Mouse (Mus musculus) brain, embryonic 18.5 days (tissue): Measurements from ENCODE around the gene Ankib1.
"Not testable (repeated sequence)": the region's sequence is repeated elsewhere in the genome, so short reads cannot be mapped to it uniquely, and the experiment has no call there.

Experiments
- DNase-seq: peaks from one replicate; pipeline ENCODE4 v3.0.0-alpha.2; 2012; ENCODE audit warnings: low read depth, low spot score

Gene Ankib1

DNA sequence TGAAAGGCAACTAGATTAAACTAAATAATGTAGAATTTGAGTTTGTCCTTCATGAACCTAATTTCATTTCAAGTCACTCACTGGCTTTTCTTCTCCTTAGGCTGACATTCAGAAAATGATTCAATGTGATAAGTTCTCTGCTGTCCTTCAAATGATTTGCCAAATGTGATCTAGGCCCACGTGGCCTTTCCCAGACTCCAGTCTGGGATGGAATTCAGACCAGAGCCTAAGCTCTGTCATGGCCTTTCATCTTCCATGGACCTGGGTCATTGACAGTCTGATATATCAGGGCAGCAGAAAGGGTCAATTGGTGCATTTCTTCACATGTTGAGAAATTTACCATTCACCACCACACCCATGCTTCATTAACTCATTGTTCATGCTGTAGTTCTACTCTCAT is 77.2 kb downstream of the Ankib1 start:
- no peak for DNase-seq

DNA sequence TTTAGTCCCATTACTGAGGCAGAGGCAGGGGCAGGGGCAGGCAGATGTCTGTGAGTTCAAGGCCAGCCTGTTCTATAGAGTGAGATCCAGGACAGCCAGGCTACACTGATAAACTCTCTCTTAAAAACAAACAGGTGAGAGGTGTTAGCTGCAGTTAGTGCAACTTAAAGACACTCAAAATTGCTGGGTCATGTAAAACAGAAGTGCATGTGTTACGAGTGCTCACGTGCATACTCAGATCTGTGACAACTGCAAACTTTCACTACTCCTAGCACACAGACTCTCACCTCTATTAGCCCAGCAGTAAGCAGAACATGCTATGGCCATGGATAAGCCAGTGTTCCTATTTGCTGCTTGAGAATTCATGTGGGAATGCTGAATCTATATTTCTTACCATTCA is 79.3 kb downstream of the Ankib1 start:
- no peak for DNase-seq

DNA sequence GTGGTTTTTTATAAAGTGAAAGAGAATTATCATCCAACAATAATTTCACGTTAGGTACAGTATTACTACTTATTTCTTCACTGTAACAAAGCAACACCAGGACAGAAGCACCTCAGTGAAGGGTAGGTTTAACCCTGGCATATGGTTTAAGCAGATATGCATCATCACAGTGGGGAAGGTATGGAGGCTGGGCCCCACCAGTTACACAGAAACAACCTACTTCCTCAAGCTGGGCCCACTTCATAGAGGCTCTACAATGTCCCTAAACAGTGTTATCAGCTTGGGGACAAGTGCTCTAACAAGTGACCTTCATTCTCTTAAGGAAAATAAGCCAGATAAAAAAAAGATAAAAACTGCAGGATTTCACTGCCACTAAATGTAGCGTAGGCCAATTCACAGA is 79.9 kb downstream of the Ankib1 start:
- DNase-seq = no peak

DNA sequence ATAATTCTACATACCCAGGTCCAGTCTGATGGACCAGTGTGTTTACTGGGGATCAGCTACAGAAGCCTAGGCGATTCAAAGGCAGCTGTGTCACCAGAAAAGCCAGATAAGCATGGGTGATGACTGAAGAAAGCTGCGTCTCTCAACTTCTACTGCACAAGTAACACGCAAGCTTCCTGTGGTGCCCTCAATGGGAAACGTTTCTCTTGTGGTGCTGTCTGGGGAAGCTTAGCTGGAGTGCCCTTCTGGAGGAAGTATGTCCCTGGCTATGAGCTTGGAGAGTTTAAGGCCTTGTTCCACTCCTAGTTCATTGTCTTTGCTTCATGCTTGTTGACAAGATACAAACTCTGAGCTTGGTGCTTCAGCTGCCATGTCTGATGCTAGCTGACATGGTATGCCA is 83.4 kb downstream of the Ankib1 start:
- DNase-seq = no peak

DNA sequence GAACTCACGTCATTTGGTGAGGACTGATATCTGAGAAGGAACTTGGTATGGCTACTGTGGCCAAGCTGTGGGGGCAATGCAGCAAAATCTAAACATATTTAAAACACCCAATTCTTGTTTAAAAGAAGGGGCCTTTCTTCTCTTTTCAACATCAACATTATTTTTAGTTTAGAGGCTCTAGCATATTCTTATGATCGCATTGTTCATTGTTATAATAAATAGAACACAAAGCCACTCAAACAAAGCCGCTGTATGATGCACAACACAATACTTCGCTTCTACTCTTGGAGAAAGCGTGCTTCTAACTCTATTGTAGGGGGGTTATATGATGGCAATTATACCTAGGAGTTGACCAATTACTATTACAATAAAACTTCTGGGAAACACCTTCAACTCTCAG is 86.9 kb downstream of the Ankib1 start:
- no peak for DNase-seq

DNA sequence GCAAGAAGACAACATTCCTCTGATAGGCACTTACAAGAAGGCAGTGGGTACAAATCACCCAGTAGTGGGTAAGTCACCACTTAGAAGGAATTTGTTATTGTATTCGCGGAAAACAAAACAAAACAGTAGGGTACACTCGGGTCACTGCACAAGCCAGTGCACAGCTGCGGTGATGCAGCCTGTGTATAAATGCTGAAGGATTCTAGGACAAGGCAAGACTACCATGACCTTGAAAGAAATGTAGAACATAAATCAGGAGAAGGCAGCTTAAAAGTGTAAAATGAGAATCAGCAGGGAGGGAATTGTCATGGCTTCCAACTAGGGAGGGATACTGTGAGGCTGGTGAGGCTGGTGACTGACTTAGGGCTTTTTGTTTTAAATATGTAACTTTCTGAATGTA is 100.5 kb downstream of the Ankib1 start:
- no peak for DNase-seq

DNA sequence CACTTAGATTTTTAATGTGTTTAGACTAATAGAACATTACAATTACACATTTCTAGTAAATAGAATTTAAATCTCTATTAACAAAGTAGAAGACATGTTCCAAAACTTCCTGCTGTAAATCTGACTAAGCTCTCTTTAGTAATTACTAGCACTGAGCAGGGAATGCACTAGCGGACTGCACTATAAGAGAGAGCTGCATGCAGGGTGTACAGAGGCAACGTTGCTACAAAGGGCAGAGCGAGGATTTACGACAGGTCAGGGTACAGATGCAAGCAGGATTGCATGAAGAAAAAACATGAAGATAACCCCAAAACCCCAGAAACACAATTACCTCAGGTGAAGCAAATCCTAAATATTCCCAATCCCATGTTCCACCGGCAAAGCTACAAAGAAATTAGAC is 102.7 kb downstream of the Ankib1 start:
- no peak for DNase-seq

DNA sequence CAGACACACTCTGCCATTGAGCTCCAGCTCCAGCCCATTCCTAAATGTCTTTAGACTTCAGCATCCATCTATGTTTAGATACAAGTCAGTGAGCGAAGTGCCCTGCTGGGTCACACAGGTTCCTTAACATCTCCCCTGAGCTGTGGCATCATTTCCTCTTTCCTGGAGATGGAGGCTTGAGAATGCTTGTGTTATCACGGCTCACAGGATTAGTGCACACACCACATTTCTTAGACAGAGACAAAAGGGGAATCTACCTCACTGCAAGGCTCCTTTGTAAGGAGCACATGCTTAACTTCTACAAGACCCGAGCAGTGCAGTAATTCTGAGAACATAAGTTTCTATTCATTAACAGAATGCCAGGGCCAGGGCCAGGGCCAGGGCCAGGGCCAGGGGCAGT is 106.7 kb downstream of the Ankib1 start:
- no peak for DNase-seq

DNA sequence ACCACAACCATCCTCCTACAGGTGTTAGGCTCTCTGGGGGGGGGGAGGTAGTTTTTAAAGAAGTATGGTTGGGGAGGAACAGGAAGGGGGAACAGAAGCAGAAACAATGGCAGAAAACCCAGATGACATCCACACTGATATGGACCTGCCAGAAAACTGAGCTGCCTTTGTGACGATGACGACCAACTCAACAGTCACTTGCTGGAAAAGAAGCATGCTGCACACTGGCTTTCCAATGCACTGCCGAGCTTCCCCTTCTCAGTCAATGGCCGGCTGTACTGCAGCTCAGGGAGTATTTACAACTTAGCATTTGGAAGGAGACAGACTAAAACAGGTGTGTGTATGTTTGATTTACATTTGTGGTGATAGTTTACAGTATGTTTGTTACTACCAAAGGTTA is 107.5 kb downstream of the Ankib1 start:
- no peak for DNase-seq

DNA sequence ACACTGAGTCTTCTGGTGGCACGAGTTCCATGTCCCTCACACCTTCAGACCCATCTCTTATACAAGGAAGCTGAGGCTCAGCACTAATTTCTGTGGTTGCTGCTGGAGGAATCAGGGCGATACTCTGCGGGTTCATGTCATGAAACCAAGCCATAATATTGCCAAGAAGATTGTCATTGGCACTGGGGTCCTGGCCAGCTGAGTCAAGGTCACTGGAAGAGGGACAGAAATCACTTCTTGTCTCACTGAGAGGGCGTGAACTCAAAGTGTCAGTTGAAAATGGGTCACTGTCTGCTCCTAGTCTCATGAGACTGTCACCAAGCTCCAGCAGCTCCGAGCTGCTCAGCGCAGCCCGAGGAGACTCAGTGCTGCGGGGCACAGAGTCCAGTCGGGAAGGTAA is 109.8 kb downstream of the Ankib1 start:
- no peak for DNase-seq

DNA sequence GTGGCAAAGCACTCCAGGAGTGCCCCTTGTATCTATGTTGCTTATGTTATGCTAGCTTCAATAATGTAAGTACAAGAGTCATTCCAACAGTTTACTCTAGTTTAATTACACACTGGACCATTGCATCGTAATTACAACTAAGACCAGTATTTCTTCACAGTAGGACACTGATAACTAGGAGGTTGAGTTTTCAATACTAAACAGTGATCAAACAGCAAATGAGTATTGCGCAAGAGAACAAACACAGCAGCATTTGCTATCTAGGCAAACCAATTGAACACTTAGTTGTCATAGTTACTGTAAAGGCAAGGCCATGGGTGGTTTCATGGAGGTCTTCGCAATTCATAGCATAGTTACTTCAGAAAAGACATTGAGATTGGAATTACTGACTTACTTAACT is 111.4 kb downstream of the Ankib1 start:
- no peak for DNase-seq

DNA sequence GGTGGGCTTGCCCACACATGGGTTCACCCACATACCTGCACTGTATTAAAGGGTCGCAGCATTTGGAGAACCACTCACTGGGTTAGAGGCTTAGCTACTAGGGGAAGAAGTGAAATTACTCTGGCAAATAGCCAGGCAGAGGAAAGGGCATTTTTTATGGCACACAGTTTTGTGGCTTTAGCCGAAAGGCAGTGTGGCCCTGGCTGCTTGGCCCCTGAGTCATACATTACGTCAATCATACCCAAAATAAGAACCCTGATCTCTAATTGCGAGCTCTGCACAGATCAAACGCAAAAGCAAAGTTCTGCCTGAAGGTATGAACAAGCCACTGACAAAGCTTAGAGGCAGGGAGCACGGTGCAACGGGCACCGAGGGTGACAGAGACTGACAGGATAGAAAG is 114.4 kb downstream of the Ankib1 start:
- no peak for DNase-seq

DNA sequence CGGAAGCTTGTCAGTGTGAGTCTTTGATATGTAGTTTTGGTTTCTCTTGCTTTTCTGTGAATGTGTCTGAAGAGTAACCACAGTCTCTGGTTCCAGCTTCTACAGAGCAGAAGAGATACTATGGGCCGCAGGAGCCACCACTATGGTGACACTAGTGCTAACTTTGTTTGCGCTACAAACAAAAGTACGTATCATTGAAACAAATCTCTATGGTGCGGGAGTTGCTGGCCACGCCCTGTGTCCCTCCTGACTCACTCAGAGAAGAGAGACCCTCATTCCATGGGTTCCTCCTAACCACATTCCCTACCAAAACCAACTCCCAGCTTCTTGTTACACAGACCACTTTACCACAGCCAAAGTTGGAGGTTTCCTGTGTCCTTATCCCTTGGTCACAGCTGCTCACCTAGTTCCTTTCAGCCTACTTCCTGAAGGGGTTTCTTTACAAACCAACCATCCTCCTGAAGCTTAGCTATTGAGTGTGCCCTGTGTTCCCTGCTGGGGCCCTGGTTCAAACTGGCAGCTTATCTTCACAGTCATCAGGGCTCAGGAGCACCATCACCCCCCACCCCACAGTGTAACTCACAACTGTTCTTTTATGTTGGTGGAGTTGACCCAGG is 132.7 kb downstream of the Ankib1 start:
- DNase-seq = no peak

DNA sequence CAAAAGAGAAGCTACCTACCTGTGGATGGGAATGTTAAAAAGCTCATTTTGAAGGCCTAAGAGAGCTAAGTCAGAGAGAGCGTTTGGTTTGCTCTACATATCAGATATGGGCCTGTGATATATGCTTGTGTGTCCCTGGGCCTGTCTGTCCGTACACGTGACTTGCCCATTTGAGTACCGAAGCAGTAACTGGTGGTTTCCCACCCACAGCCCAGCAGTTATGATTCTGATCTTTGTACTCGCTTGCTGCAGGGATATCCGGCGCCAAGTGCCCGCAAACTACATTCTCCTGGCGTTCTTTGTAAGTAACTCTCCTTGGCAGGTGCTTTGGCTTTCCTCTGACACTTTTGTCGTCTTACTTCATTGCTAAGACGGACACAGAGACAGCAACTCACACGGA is 136.1 kb downstream of the Ankib1 start:
- DNase-seq = no peak

DNA sequence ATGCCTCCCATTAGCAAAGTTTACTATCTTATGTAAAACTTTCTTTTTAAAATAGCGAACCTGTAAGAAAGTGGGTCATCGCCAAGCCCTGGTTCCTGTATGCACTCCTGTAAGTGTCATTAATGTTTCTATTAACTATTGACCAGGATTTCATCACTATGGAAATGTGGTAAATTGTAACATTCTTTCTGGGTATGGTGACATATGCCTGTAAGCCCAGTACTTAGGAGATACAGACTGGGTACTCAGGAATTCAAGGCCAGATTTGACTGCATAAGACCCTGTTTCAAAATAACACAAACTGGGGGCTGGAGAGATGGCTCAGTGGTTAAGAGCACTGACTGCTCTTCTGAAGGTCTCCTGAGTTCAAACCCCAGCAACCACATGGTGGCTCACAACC is 137.5 kb downstream of the Ankib1 start:
- no peak for DNase-seq

DNA sequence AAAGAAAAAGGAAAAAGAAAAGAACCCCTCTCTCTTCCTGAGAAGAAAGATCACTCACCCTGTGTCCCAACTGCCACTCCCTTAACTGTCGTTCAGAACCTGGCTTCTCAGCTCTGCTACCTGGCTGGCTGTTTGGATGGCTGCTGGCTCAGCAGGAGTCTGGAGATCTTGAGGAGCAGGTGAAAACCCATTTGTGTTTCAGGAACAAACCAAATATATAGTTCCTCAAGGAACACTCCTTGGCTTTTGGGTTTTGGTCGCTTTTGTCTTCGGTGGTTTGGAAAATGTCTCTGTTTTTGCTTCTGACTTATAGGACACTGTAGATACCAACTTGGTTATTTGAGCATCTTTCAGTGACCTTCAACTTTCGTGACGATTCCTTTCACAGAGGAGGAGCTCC is 145.6 kb downstream of the Ankib1 start, which contains the start of gene Gatad1:
Gene Gatad1, minus strand, starts transcription at position 101 of the 400 bp plus-strand sequence.
- no peak for DNase-seq

DNA sequence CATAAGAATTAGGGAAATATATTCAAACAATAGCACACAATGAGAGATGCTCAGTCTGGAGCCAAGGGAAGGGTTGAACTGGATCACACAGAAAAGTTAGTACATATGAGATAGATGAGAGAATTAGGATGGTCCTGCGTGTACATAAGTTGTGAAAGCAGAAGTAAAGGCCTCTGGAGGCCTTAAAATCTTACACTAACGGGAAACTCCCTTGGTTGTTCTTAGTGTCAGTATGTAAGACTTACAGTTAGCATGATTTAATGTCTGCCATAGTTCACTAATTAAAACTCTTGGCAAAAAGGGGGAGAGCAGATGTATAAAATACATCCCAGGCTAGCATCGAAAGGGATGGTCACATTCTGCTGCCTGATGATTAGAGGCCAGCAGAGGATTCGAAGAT is 148.9 kb downstream of the Ankib1 start:
- no peak for DNase-seq

DNA sequence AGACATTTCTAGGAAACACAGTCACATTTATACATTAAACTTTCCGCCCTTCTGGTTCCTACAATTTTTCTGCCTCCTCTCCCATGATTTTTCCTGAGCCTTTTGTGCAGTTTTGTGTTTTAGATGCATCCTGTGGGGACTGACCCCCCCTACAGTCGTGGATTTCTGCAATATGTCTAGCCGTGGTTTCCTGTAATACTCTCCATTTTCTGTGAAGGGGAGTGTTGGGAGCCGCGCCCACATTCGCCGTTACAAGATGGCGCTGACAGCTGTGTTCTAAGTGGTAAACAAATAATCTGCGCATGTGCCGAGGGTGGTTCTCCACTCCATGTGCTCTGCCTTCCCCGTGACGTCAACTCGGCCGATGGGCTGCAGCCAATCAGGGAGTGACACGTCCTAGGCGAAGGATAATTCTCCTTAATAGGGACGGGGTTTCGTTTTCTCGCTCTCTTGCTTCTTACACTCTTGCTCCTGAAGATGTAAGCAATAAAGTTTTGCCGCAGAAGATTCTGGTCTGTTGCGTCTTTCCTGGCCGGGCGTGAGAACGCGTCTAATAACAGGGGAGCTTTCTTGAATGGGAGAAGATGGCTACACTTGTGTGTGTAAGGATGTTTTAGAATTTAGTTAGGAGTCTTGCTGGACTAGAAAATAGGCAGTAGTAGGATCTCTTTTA is 149.7 kb downstream of the Ankib1 start:
- not testable (repeated sequence) for DNase-seq

DNA sequence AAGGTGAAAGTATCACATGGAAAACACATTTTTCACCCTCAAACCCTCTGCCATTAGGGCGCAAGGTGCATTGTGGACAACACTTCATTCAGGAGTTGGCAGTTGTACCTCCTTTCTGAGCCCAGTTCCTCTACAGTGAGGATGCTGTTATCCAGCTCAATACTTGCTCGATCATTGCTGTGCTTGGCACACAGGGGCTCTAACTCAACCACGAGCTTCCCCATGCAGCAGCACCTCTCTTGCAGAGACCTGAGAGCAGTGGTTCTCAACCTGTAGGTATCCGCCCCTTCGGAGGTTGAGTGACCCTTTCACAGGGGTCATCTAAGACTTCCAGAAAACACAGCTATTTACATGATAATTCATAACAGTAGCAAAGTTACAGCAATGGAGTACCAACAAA is 151.1 kb downstream of the Ankib1 start:
- DNase-seq = no peak

DNA sequence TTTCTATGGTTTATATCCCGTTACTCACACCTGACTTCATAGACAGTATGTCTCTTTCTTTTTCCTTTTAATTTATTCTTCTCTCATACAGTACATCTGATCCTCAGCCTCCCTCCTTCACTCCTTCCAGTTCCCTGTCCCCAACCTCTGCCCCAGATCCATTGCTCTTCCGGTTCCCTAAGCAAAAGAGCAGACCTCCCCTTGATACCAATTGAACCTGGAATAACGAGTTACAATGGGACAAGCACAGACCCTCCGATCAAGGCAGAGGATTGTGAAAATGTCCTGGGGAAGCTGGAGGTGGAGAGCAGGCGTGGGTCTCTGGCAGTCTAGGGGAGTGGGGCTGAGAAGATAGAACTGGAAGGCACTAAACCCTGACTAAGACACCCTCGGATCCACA is 151.8 kb downstream of the Ankib1 start, which contains the start of gene Tmbim7:
Gene Tmbim7, plus strand, starts transcription at position 301 of the 400 bp plus-strand sequence.
- no peak for DNase-seq

DNA sequence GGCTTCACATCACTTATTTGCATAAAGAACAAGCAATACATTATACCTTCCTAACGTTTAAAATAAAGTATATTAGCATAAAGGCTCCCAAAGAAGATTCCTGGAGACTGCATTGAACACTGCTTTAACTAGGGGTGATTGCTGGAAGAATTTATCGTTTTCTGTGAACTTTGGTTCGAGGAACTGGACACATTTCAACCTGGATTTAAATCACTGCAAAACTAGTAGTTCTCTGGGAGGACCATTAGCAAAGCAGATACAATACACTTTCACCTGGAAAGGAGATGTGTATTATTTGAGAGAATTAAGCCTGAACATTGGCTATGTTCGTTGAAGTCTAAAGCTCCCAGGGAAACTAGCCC is 153.9 kb downstream of the Ankib1 start:
- no peak for DNase-seq

DNA sequence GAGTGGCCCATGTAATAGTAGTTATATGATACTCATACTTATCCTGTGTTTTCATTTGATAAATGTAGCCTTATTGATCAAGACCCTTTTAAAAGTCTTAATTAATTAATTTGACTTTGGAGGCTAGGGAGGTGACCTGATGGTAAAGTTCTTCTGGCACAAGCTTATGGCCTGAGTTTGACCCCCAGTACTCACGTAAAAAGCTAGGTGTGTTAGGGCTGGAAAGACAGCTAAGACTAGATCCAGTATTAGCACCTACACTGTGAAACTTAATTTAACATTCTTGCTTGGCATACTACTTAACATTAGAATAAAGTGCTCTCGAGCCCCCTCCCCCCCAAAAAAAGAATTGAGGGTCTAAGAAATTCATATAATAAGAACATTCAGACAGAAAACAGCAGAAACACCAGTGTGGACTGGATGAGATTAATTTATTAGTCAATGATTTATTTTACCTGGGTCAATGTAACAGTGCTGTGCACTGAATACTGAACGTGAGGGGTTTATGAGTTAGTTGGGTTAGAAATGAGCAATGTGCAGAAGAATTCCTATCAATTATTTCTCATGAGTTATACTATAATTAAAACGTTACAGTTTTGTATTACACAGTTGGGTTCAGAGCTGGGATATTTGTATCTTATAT is 154.4 kb downstream of the Ankib1 start:
- DNase-seq = no peak

DNA sequence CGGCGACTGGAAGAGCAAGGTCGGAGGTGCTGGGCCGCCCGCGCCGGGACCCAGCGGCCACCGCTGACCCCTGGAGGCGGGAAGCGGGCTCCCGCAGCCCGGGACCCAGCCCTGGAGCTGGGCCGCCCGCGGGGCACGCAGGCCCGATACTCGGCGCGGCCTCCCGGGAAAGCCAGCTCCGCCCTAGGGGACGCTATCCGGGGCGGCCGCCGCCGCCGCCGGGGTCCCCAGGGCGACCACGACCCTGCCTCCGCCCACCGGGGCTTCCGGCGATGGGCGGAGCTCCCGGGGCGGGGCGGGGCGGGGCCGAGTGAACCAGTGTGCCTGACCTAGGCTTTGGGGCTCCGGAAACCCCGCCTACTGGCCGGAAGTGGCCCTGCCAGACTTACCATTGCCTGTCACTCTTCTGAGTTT is 155.0 kb downstream of the Ankib1 start:
- DNase-seq = peak; percentile 32
